12 mouse cellular contexts compared by ENCODE assay signal in the genomic region with DNA sequence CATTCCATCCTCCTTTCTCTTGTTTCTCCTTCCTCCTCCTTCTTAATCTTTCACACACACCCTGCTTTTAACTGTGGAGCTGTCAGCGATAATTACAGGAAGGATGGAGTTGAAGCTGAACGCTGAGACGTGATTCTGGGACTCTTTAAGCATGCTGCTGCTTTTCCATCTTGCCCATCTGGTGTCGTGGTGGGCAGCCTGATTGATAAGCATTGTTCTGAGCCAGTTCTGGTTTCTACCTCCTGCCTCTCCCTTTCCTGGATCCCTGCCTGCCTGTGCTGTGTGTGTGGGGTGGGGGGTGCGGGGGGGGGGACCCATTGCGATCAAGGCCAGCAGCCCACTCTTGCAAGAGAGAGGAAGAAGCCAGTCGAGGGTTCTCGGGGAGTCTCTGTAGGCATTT.
DNase-seq lines count a peak whose midpoint lies in the region.
"Had no signal": no experiment of that assay in that cellular context is flagged by ENCODE, and none has a peak within 500 bp of the region (broad histone marks: within the 10 kb centered on the region; RNA-seq: fewer than 3 reads in every experiment).

No protein-coding gene starts in this region.

- H3K9me3 ChIP-seq in embryonic facial prominence, embryonic 10.5 days = peaks cover 2% of the 10 kb centered on the region; the same call in 1 of the 2 replicates
- H3K9me3 ChIP-seq in limb, embryonic 10.5 days (replicated peaks) = no peaks in the 10 kb centered on the region

- H3K27ac ChIP-seq in embryonic facial prominence, embryonic 10.5 days (replicated peaks) = peak overlapping the region; percentile 63
- 0 out of 2 replicates have a peak overlapping the region, but pooled peaks have one; percentile 36 for H3K27ac ChIP-seq in limb, embryonic 10.5 days
- H3K27ac ChIP-seq: limb, embryonic 13.5 days had no signal

- peaks cover 26% of the 10 kb centered on the region for H3K36me3 ChIP-seq in embryonic facial prominence, embryonic 10.5 days (replicated peaks)
- H3K36me3 ChIP-seq in limb, embryonic 10.5 days = peaks cover 12% of the 10 kb centered on the region

- H3K4me3 ChIP-seq in embryonic facial prominence, embryonic 10.5 days = no peak overlapping the region
- no peak overlapping the region for H3K4me3 ChIP-seq in limb, embryonic 10.5 days
- H3K4me3 ChIP-seq: limb, embryonic 13.5 days; myocyte had no signal

- peaks cover 27% of the 10 kb centered on the region for H3K4me1 ChIP-seq in embryonic facial prominence, embryonic 10.5 days
- peaks cover 21% of the 10 kb centered on the region for H3K4me1 ChIP-seq in limb, embryonic 10.5 days

- no peaks in the 10 kb centered on the region for H3K27me3 ChIP-seq in embryonic facial prominence, embryonic 10.5 days (replicated peaks; ENCODE audit: low read depth, poor library complexity, severe bottlenecking)
- H3K27me3 ChIP-seq in limb, embryonic 10.5 days (ENCODE audit: low read depth, poor library complexity, severe bottlenecking) = no peaks in the 10 kb centered on the region
- H3K27me3 ChIP-seq: limb, embryonic 13.5 days had no signal

- peak; percentile 52 to 58 for DNase-seq in cerebellum, postnatal 14 days
- no peak for DNase-seq in cerebellum, postnatal 25 days
- DNase-seq in layer of hippocampus, adult 18-20 months (ENCODE audit: low spot score in 2 of 2) = peak; percentile 67 to 78
- no peak for DNase-seq in layer of hippocampus, adult 9-10 months (ENCODE audit: low spot score)
- DNase-seq in embryonic facial prominence, embryonic 10.5 days (ENCODE audit: low spot score) = no peak
- no peak for DNase-seq in limb, embryonic 10.5 days (ENCODE audit: low spot score)
- no peak for DNase-seq in liver
- no peak for DNase-seq in urinary bladder, postnatal 4 days (ENCODE audit: low spot score in 2 of 2)
- DNase-seq: cerebellum, adult 8-10 months; liver, postnatal 0 days had no signal

- 66% methylated on average over 8 of the region's 8 CpGs for WGBS in embryonic facial prominence, embryonic 10.5 days
- WGBS in limb, embryonic 10.5 days = 69% methylated on average over 8 of the region's 8 CpGs

Comparison
In these comparisons a context has a peak if more than half of its experiments do, and no peak if none do; other contexts are left out.
1. DNase-seq: peak in cerebellum, postnatal 14 days (2 of 2) and layer of hippocampus, adult 18-20 months (2 of 2); none in cerebellum, postnatal 25 days (0 of 2), layer of hippocampus, adult 9-10 months (single experiment), embryonic facial prominence, embryonic 10.5 days (single experiment), limb, embryonic 10.5 days (single experiment), liver (single experiment) and urinary bladder, postnatal 4 days (0 of 2).